Mouse (Mus musculus) MN1 (cell line): Measurements from ENCODE around the gene Dgki.

Experiments used
- DNase-seq: peaks from one replicate; pipeline ENCODE4 v3.0.0-alpha.2; 2016; ENCODE audit warnings: low spot score

The Dgki gene

GRCm38 (mm10) chr6:36810448-36810847, 489.5 kb downstream of the Dgki start:
- peak; percentile 29 for DNase-seq

GRCm38 (mm10) chr6:36809747-36810285, 490.2 kb downstream of the Dgki start, which contains the start of gene Ptn:
Gene Ptn (minus strand): TSS chr6:36810220.
- DNase-seq = peak; percentile 68

GRCm38 (mm10) chr6:36809311-36809726, 490.7 kb downstream of the Dgki start:
- peak; percentile 32 for DNase-seq

DNA sequence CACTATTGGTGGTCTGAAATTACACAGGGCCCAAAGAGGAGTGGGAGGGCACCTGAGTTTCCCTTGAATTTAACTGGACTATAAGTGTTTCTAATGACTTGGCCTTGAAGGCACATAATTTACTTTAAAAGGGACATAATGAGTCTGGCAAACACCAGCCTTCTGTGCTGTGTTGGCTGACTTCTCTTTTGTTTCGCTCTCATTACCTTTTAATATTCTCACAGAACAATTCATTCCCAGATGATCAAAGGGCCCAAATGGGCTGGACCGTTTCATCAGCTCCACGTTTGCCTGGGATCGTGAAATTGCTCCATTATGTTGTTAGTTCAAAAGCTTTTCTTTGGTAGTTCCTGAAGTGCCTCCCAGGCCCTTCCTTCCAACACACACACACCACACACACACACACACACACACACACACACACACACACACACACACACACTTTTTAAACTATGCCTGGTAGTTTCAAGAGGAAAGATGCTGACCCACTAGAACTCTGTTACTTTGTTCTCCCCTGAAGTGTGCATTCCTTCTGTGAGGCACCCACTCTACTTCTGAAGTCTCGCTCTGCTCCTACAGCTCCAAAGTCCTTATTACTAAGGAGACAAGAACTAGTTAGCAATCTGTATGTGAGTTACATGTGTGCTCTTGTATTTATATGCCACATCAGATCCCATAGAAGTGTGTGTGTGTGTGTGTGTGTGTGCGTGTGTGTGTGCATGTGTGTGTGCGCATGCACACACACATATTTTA, 491.5 kb downstream of the Dgki start:
- DNase-seq = peak; percentile 25

DNA sequence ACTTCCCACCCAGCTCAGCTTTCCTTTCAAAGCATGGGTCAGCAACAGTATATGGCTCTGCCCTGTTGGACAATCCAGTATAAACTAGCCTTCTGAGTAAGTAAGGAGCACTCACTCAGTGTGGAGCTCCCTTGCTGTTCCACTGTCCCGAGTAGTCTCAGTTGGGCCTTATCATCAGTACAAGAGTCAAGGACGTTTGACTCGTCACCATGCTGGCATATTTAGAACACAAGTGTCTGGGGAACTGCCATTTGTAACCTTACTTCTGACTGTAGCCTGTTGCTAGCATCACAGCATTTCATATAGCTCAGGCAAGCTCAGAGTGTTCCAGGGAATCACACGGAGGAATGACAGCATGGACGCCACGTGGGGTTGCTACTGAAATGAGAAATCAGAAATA, 493.1 kb downstream of the Dgki start:
- no peak for DNase-seq

GRCm38 (mm10) chr6:36800309-36800946, 499.6 kb downstream of the Dgki start:
- DNase-seq = no peak

DNA sequence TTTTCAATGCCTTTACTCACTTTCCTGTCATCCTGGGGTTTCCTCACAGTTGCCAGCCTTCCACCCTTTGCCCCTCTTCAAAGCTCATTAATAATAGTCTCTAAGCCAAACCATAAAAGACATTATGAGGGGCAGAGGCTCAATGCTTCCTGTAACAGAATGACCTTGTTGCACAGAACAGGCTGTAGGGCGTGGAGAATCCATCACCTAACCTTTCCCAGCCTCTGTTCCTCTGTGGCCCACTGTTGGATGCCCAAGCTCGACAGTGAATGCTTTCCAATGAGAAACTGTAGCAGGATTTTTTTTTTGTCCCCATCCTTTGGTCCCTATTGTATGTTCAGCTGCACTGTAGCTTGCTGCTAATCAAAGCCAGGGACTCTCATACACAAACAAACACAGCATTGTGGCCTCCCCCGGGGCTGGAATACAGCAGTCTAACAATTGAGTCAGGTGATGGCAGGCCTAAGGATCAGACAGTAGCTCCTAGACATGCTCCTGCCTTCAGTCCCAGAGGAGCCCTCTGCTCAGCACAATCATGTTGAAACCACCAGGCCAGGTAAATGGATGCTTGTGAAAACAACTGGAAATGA, 502.8 kb downstream of the Dgki start:
- no peak for DNase-seq
